Mouse (Mus musculus): ENCODE data around the gene Bsnd. TPM values are rescaled to one million over a fixed set of nuclear protein-coding genes. Genes with fewer than 3 reads are reported as not detected.

Bsnd gene
- polyA plus RNA-seq (2015; fragmentation: Nextera tagmentation; extraction: Ambion mirVana), result not detected in 2 replicates

DNA sequence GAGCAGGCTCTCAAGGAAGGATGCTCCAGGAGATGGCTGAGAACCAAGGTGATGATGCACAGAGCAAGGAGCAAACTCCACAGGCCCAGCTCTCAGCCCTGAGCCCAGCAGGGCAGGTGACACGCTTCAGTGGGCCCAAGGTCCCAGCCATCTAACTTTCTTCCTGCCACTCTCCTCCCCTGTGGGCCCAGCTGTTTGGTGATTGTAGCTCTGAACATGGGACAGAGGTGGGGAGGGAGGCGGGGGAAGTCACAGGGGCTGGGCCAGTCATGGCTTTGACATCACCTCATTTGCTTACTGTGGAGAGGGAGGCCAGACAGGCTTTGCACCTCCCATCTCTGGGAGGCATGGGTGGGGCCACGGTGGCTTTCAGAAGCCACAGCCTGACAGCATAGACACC lies at the start of gene Bsnd:
TSS of gene Bsnd (minus strand) at position 168 of the 400 bp plus-strand sequence.
- Histone ChIP-seq H3K4me1 (replicated peaks) (no peaks in the 10 kb centered on the region), H3K9ac (no peak within 1 kb of the TSS), H3K27ac (replicated peaks) (no peak within 1 kb of the TSS), H3K4me3 (replicated peaks) (no peak within 1 kb of the TSS), H3K27me3 (peaks cover 5% of the 10 kb centered on the region; the same call in 1 of the 2 replicates), H3K36me3 (replicated peaks) (no peaks in the 10 kb centered on the region), H3K4me2 (no peak within 1 kb of the TSS), H3K9me3 (replicated peaks) (no peaks in the 10 kb centered on the region)
- ATAC-seq (ENCODE audit: insufficient read depth), result no peak
- WGBS (ENCODE audit: insufficient replicate concordance), result 34% methylated on average over 3 of the region's 3 CpGs

DNA sequence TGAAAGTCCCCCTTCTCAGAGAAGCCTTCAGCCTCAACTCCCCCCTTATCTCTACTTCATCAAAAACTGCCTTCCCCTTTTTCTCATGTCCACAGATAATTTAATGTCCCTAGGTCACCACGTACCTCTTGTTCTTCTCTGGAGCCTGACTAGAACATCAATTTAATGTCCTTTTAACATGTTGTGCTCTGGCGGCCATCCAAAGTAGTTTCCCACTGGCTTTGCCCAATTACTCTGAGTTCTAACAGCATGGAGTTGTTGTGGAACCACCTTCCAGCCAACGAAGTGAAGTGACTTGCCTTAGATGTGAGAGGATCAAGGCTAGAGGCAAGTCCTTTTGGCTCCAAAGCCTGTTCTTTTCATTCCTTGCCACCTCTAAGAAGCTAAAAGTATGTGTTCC lies 49.4 kb upstream of the Bsnd start:
- no peaks in the 10 kb centered on the region for H3K36me3 ChIP-seq (replicated peaks)
- no peaks in the 10 kb centered on the region for H3K4me1 ChIP-seq (replicated peaks)
- H3K9me3 ChIP-seq (replicated peaks), result no peaks in the 10 kb centered on the region
- peaks cover 11% of the 10 kb centered on the region; the same call in 1 of the 2 replicates for H3K27me3 ChIP-seq
- no peak overlapping the region for H3K27ac ChIP-seq (replicated peaks)
- no peak for ATAC-seq (ENCODE audit: insufficient read depth)
- no peak overlapping the region for H3K4me3 ChIP-seq (replicated peaks)
- no peak overlapping the region for H3K9ac ChIP-seq
- WGBS (ENCODE audit: insufficient replicate concordance), result 33% methylated on average over 3 of the region's 3 CpGs
- H3K4me2 ChIP-seq, result no peak overlapping the region

DNA sequence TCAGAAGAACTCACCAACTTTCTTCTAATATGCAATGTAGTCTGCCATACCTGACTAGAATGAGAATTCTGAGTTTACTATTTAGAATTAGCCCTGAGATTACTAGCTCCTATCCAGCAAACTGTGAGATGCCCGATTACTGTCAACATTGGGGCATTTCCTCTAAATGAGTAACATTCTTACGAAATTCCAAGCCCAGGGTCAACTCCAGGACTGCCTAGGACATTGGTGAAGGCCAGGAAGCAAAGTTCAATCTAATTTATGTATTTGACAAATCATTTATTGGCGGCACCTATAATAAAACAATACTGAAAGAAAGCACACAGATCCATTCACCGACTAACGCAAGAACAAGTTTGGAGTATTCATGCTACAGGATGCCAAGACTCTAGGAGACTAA lies 47.7 kb upstream of the Bsnd start:
- Histone ChIP-seq H3K4me2 (no peak overlapping the region), H3K27ac (replicated peaks) (no peak overlapping the region), H3K9me3 (replicated peaks) (no peaks in the 10 kb centered on the region), H3K4me1 (replicated peaks) (no peaks in the 10 kb centered on the region), H3K9ac (no peak overlapping the region), H3K27me3 (peaks cover 10% of the 10 kb centered on the region; the same call in 1 of the 2 replicates), H3K4me3 (replicated peaks) (no peak overlapping the region), H3K36me3 (replicated peaks) (no peaks in the 10 kb centered on the region)
- ATAC-seq (ENCODE audit: insufficient read depth), result no peak
- 64% methylated on average over 5 of the region's 5 CpGs for WGBS (ENCODE audit: insufficient replicate concordance)

DNA sequence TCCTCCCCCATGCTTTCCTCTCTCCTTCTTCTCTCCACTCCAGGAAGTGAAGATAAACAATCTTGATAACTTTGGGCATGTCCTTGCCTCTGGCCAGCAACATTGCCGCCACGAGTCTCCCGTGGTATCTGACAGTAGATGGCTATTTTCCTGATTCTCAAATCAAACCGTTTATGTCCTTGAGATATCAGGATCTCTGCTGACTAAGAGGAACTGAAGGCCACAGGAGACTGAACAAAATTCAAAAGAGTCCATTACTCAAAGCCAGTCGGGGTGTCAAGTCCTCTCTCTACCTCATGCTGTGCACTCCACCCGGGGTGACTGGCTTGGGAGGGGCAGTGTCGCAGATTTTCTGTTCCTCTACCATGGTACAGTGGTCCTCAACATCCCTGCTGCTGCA lies 42.2 kb upstream of the Bsnd start:
- no peak for ATAC-seq (ENCODE audit: insufficient read depth)
- Histone ChIP-seq H3K4me3 (replicated peaks) (no peak overlapping the region), H3K9ac (no peak overlapping the region), H3K27ac (replicated peaks) (no peak overlapping the region), H3K4me1 (replicated peaks) (peaks cover 5% of the 10 kb centered on the region), H3K27me3 (peaks cover 5% of the 10 kb centered on the region; the same call in 1 of the 2 replicates), H3K36me3 (replicated peaks) (no peaks in the 10 kb centered on the region), H3K4me2 (no peak overlapping the region), H3K9me3 (replicated peaks) (no peaks in the 10 kb centered on the region)
- WGBS (ENCODE audit: insufficient replicate concordance), result 30% methylated on average over 7 of the region's 7 CpGs

DNA sequence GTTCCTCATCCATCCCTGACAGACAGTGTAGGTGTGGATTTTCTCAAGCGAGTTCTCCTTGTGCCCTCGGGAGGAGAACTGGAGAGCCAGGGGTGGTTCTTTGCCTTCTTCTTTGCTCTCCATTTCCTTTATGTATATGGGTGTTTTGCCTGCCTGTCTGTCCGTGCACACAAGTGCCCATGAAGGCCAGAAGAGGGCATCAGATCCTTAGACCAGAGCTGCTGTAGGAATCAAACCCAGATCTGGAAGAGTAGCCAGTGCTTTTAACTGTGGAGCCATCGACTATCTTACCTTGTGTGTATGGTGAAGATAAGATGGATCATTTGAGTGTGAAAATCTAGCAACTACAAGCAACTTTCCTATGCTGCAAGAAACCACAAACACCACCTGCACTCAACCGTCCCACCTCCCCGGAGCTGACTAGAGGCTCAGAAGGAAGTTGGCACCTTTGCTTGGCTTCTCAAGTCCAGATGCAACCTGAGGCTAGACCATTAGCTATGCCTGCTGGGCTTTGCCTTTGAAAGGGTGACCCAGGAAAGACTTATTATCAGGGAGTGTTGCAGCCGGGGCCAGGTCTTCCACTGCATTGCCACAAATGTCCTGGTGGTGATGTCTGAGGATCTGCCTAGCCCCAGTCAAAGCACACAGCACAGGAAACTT lies 41.5 kb upstream of the Bsnd start:
- Histone ChIP-seq H3K4me3 (replicated peaks) (no peak overlapping the region), H3K9ac (no peak overlapping the region), H3K9me3 (replicated peaks) (no peaks in the 10 kb centered on the region), H3K27ac (replicated peaks) (no peak overlapping the region), H3K4me2 (no peak overlapping the region), H3K4me1 (replicated peaks) (peaks cover 9% of the 10 kb centered on the region), H3K27me3 (peaks cover 5% of the 10 kb centered on the region; the same call in 1 of the 2 replicates), H3K36me3 (replicated peaks) (no peaks in the 10 kb centered on the region)
- no peak for ATAC-seq (ENCODE audit: insufficient read depth)
- WGBS (ENCODE audit: insufficient replicate concordance), result 17% methylated on average over 7 of the region's 7 CpGs

DNA sequence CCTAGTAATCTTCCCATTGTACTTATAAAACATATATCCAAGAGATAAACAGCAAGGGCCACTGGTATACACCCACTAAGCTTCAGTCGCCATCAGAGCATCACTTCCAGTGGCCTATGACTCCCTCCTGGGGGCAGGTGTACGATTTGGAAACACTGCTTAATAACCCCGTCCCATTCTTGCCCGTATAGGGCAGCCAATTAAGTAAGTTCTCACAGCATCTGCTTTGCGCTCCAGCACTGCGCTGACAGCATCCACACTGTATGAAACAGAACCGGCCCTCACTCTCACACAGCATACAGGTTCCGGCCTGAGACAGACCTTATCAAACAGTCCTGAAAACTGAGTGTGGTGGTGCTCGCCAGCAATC lies 38.0 kb upstream of the Bsnd start:
- Histone ChIP-seq H3K4me1 (replicated peaks) (peaks cover 9% of the 10 kb centered on the region), H3K9me3 (replicated peaks) (no peaks in the 10 kb centered on the region), H3K4me2 (no peak overlapping the region), H3K27me3 (no peaks in the 10 kb centered on the region), H3K9ac (no peak overlapping the region), H3K36me3 (replicated peaks) (no peaks in the 10 kb centered on the region), H3K4me3 (replicated peaks) (no peak overlapping the region), H3K27ac (replicated peaks) (no peak overlapping the region)
- no peak for ATAC-seq (ENCODE audit: insufficient read depth)
- WGBS (ENCODE audit: insufficient replicate concordance), result 58% methylated on average over 9 of the region's 9 CpGs

DNA sequence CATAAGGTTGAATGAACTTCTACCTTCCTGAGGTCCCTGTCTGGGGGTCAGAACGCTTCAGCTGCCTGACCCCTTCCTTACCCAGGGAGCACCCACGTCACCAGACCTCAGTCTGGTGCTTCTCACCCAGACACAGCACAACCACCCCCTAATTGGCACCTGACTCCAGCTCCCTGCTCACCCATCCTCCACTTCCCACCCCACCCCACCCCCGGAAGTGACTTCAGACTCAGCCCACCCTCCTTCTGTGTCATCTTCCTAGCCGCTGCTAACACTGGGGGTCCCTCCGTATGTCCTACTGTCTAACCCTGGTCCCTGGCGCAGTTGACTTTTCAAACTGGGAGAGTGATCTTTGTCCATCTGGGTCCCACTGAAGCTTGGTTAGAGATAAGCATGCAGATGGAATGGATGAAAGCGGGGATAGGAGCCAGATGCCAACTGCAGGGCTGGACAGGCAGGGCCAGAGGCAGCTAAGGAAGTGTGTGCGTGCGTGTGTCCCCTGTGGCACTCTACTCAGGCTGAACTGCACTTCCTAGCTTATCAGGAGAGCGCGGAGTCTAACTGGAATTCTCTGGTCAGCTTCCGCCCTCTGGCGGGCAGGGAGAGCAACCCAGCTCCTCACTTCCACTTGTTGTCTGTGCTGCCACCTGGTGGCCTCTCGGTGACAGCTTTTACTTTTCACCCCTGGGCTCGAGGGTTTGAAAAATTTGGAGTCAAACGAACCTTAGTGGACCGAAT lies 37.5 kb upstream of the Bsnd start:
- Histone ChIP-seq H3K27me3 (no peaks in the 10 kb centered on the region), H3K27ac (replicated peaks) (no peak overlapping the region), H3K36me3 (replicated peaks) (no peaks in the 10 kb centered on the region), H3K4me2 (peak overlapping the region; percentile 64), H3K4me1 (replicated peaks) (peaks cover 9% of the 10 kb centered on the region), H3K9ac (peak overlapping the region; percentile 38; the same call in 1 of the 2 replicates), H3K9me3 (replicated peaks) (no peaks in the 10 kb centered on the region), H3K4me3 (replicated peaks) (peak overlapping the region; percentile 29)
- peak; percentile 74 for ATAC-seq (ENCODE audit: insufficient read depth)
- 13% methylated on average over 17 of the region's 17 CpGs for WGBS (ENCODE audit: insufficient replicate concordance)

DNA sequence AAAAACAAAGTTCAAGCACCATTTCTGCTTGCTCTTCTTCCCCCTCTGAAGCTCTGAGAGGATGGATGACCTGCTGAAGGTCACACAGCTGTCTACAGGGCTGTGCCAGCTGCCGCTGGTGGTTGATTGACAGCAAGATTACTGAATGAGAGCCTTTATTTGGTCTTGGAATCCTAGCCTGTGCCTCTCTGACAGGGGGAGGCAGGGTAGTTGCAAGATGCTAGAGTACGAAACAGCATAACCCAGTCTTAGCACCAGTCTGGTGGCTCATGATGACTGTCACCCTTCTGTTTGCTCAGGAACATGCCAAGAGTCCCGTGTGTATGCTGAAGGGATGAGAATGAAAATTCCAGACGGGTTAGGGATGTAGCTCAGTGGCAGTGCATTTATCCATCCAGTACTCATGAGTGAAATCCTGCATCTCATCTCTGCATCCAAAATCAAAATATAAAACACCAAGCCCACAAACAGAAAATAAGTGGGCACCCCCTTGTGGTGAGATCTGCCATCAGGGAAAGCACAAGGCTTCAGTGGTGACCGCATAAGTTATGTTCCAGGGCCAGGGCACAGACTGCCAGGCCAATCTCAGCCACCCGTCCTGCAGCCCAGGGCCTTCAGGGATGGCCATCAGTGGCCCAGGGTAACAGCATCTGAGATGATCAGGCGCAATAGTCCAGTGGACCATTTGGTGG lies 35.9 kb upstream of the Bsnd start:
- H3K4me2 ChIP-seq, result no peak overlapping the region
- WGBS (ENCODE audit: insufficient replicate concordance), result 57% methylated on average over 7 of the region's 7 CpGs
- H3K4me3 ChIP-seq (replicated peaks), result no peak overlapping the region
- no peak overlapping the region for H3K27ac ChIP-seq (replicated peaks)
- peaks cover 9% of the 10 kb centered on the region for H3K4me1 ChIP-seq (replicated peaks)
- no peak for ATAC-seq (ENCODE audit: insufficient read depth)
- H3K36me3 ChIP-seq (replicated peaks), result no peaks in the 10 kb centered on the region
- H3K9ac ChIP-seq, result no peak overlapping the region
- H3K9me3 ChIP-seq (replicated peaks), result no peaks in the 10 kb centered on the region
- H3K27me3 ChIP-seq, result no peaks in the 10 kb centered on the region

DNA sequence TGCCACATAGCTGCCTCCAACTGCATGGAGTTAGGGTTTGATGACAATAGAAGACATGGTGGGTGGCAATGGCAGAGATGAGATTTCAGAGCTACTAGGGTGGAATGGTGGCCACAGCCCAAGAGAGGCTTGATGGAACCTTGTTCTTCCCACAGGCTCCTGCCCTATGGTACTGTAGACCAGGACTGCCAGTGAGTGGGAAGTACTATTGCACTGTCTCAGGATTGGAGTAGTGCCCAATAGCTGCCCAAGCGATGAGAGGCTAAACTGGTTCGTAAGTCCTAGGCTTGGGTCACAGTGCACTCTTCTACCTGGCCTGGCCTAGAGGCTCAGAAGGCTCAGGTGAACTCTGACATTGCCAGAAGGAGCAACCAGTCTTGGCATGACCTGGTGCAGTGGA lies 32.9 kb upstream of the Bsnd start:
- H3K27me3 ChIP-seq, result no peaks in the 10 kb centered on the region
- H3K36me3 ChIP-seq (replicated peaks), result no peaks in the 10 kb centered on the region
- 63% methylated on average over 2 of the region's 2 CpGs for WGBS (ENCODE audit: insufficient replicate concordance)
- H3K4me3 ChIP-seq (replicated peaks), result no peak overlapping the region
- no peaks in the 10 kb centered on the region for H3K9me3 ChIP-seq (replicated peaks)
- H3K4me2 ChIP-seq, result no peak overlapping the region
- no peak overlapping the region for H3K9ac ChIP-seq
- ATAC-seq (ENCODE audit: insufficient read depth), result no peak
- H3K4me1 ChIP-seq (replicated peaks), result peaks cover 9% of the 10 kb centered on the region
- no peak overlapping the region for H3K27ac ChIP-seq (replicated peaks)

DNA sequence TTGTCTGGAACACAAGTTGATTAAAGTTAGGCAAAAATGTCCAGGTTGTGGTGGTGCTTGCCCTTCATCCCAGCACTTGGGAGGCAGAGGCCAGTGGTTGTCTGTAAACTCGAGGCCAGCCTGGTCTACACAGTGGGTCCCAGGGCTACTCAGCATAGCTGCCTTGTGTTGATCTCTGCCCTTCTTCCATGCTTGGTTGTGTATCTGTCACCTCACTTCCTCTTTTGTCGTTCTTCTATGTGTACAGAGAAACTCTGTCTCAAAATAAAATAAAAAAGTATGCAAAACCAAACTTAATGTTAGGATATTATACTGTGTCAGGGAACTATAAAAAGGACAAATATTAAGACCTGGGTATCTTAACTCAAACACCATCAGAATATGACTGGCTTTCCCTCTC lies 32.0 kb upstream of the Bsnd start:
- H3K36me3 ChIP-seq (replicated peaks), result no peaks in the 10 kb centered on the region
- peaks cover 3% of the 10 kb centered on the region for H3K4me1 ChIP-seq (replicated peaks)
- no peak for ATAC-seq (ENCODE audit: insufficient read depth)
- H3K9me3 ChIP-seq (replicated peaks), result no peaks in the 10 kb centered on the region
- H3K27ac ChIP-seq (replicated peaks), result no peak overlapping the region
- WGBS (ENCODE audit: insufficient replicate concordance), result 8% methylated on average over 2 of the region's 2 CpGs
- H3K4me2 ChIP-seq, result no peak overlapping the region
- no peak overlapping the region for H3K4me3 ChIP-seq (replicated peaks)
- H3K27me3 ChIP-seq, result no peaks in the 10 kb centered on the region
- H3K9ac ChIP-seq, result no peak overlapping the region

DNA sequence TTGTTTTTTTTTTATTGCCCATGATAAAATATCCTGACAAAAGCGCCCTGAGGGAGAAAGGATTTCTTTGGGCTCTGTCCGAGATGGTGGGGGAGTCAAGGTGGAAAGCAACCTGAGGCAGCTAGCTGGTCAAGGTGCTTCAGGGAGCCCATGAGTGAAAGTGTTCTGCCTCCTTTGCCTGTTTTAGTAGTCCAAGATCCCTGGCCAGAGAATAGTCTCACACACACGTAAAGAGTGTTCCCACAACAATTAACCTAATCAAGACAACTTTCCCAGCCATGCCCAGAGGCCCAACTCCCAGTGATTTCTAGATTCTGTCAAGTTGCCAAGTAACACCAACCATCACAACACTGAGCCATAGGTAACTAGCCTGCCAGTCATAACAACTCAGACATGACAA lies 30.5 kb upstream of the Bsnd start:
- Histone ChIP-seq H3K27ac (replicated peaks) (no peak overlapping the region), H3K4me2 (no peak overlapping the region), H3K9me3 (replicated peaks) (no peaks in the 10 kb centered on the region), H3K4me3 (replicated peaks) (no peak overlapping the region), H3K36me3 (replicated peaks) (no peaks in the 10 kb centered on the region), H3K27me3 (no peaks in the 10 kb centered on the region), H3K9ac (no peak overlapping the region), H3K4me1 (replicated peaks) (no peaks in the 10 kb centered on the region)
- ATAC-seq (ENCODE audit: insufficient read depth), result no peak
- WGBS (ENCODE audit: insufficient replicate concordance), result 55% methylated on average over 3 of the region's 3 CpGs
